Mouse (Mus musculus): ENCODE measurements around the gene Sucla2.
"Not testable (repeated sequence)": the region's sequence is repeated elsewhere in the genome, so short reads cannot be mapped to it uniquely, and the experiment has no call there.

Sucla2 gene

DNA sequence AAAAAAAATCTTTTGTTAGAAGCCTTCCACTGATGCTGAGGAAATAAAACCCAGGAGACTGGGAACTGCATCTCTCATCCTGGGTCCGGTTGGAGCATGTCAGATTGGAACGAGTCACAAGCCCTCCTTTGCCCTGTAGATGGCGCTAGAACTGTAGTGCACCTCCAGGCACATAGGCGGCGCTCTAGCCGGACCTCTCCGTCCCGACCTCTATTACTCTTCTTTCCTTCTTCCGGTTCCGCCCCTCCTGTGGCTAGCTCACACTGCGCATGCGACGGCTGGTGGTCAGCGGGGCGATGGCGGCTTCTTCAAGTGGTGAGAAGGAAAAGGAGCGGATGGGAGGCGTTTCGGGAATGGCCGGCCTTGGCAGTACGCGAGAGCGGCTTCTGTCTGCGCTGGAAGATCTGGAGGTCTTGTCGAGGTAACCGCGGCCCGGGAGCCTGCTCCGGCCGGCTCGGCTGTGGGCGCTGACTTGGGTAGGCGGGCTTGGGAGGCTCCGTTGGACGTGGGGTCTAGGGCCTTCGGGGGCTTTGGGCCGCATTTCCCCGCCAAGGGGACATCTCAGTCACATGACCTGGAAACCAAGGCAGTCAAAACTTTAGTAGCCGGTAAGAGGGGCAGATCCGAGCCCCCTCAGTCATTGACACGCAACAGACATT, 15.2 kb upstream of the Sucla2 start, which contains the start of gene Med4:
TSS of gene Med4 (plus strand) at position 261 of the 659 bp plus-strand sequence.
- DNase-seq (ENCODE audit: low spot score in 2 of 2): peak; percentile 93 to 94

GRCm38 (mm10) chr14:73524136-73524535, 983 bp upstream of the Sucla2 start:
- DNase-seq (ENCODE audit: low spot score in 2 of 2): no peak

- not testable (repeated sequence) for DNase-seq (ENCODE audit: low spot score in 2 of 2)
These were observed 3.5 kb downstream of the Sucla2 start for GRCm38 (mm10) chr14:73528661-73529060.

- DNase-seq (ENCODE audit: low spot score in 2 of 2): no peak
These were observed 8.8 kb downstream of the Sucla2 start for GRCm38 (mm10) chr14:73533755-73534465.

DNA sequence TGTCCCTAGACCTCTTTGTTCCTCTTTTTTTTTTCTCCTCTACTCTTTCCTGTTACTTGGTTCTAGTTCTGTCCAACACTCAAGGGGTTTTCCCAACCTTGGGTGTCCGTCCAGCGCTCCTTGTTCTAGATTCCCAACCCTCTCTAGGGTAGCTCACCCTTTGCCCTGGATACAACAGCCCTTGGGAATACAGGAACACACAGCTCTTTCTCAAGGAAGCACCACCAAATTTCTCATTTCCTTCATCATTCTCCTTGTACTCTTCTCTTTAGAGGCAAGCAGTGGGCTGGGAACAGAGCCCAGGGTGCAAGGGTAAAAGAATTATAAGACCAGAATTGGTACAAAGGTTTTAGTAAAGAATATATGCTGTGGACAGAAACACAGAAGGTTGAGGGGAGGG, 10.5 kb downstream of the Sucla2 start:
- no peak for DNase-seq (ENCODE audit: low spot score in 2 of 2)

DNA sequence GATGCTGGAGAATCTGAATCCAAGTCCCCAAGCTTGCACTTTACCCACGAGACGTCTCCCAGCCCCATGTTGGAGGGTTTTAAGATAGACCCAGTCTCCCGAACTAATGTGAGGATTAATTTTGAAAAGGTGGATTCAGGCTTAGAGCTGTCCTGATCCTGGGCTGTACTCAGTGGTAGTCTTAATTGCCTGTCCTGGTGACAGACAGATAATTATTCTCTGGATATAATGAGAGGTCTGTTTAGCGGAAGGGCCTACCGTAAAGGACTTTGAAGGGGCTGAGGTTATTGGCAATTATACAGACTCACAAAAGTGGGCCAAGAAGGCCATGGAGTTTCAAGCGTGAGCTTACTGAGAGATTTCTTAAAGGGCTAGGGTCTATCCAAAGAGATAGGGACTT, 18.7 kb downstream of the Sucla2 start:
- DNase-seq (ENCODE audit: low spot score in 2 of 2): no peak

GRCm38 (mm10) chr14:73547034-73547433, 21.9 kb downstream of the Sucla2 start:
- no peak for DNase-seq (ENCODE audit: low spot score in 2 of 2)

DNA sequence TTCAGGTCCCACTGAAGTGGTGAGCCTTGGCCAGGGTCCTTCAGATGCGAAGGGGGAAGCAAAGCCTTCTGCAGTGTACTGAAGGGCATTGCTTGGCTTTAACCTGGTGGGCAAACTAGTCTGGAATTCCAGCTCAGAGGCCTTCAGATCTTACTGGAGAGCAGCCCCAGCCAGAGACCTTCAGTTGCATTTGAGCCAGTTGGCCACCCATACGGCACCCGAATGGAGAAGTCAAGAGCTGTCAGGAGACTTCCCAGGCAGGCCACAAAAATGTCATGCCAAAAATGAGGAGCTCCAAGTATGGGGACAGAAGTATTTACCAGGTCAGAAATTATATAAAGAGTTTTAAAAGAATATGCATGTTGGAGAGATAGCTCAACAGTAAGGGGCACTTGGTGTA, 22.9 kb downstream of the Sucla2 start, which contains the start of gene Nudt15:
TSS of gene Nudt15 (minus strand) at position 192 of the 400 bp plus-strand sequence.
- no peak for DNase-seq (ENCODE audit: low spot score in 2 of 2)

DNA sequence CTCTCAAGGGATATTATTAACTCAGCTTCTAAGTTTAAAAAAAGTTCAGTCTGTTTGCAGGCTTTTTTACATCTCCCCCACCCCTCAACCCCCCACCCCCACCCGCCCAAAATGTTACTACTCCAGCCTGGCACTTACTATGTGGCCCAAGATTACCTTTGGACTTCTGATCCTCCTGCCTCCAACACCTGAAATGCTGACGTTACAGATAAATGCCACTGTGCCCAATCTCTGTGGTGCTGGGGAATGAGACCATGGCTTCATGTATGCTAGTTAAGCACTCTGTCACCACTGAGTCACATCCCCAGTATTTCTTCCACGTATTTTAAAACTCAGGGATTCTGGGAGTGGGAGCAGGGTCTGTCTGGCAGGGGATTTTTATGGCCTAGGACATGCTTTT, 25.2 kb downstream of the Sucla2 start:
- no peak for DNase-seq (ENCODE audit: low spot score in 2 of 2)

DNA sequence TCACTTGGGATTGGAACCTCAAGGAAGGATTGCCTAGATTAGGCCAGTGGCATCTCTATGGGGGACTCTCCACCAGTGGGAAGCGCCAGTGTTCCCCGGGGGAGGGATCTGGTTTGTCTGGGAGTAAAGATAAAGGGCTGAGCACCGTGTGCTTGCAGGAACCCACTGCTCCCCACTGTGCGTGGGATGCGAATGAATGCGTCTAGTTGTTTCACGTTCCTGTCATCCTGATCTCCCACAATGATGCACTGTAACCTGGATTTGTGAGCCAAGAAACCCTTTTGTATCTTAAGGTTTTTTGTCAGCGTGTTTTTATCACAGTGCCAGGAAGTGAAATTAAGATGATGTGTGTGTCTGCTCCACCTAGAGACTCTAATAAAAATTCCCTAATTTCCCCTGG, 25.6 kb downstream of the Sucla2 start:
- DNase-seq (ENCODE audit: low spot score in 2 of 2): no peak

DNA sequence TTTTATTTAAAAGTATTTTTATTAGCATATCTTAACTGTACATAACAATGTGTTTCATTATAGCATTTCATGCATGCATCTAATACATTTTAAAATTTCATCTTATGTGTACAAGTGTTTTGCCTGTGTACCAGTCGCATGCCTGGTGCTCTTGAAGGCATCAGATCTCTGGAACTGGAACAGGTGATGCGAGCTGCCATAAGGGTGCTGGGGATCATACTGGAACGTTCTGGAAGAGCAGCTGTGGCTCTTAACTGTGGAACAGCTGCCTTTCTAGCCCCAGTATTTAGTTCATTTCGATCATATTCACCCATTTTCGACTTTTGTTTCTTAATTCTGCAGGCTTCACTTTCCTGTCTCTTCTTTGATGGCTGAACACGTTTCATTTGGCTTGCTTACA, 26.0 kb downstream of the Sucla2 start:
- no peak for DNase-seq (ENCODE audit: low spot score in 2 of 2)

DNA sequence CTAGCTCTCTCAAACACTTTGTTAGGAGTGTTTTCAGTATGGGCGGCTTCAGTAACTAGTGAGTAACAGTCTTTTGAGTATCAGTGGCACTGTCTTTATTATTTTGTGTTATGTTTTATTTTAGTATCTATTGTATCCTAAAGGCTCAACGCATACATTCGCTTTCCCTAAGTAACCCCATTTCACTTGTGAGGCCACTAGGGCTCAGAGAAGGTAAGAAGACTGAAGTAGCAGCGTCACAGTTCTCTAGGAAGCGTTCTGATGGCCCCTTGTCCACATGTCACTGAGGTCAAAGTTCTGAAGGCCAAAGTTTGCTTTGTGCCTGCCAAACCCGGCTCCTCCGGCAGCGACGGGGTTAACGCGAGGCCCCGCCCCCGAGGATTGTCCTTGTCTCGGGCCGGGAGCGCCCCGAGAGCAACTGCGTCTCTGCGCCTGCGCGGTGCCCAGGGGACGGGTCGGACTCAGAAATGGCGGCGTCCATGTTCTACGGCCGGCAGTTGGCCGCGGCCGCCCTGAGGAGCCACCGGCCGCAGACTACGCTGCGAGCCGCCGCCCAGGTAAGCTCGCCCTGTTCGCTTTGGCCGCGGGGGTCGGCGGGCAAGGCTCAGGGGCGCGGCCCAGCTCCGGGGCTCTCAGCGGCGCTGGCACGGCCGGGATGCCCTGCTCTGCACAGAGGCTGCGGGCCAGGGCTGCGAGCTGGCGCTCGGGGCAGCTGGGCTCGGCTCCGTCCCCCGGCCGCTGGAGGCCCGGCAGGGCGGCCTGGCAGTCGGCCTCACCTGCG, 27.4 kb downstream of the Sucla2 start:
- peak; percentile 91 to 95 for DNase-seq (ENCODE audit: low spot score in 2 of 2)

GRCm38 (mm10) chr14:73553122-73553696, 28.1 kb downstream of the Sucla2 start:
- DNase-seq (ENCODE audit: low spot score in 2 of 2): no peak

- not testable (repeated sequence) for DNase-seq (ENCODE audit: low spot score in 2 of 2)
These were observed 44.7 kb downstream of the Sucla2 start for GRCm38 (mm10) chr14:73569831-73570230.

DNA sequence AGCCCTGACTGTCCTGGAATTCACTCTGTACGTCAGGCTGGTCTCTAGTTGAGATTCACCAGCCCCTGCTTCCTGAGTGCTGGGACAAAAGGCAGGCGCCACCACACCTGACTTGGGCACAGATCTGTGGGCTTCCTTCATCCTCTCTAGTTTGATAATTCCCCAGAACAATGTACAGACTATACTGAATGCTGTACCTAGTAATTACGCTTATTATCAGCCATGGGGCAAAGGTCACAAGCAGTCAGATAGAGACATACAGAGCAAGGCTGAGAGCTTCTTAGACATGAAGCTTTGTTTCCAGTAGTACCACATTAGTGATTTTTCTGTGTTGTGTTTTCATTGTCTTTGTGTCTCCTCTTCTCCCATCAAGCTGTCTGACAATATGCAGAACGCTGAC, 46.0 kb downstream of the Sucla2 start:
- DNase-seq (ENCODE audit: low spot score in 2 of 2): no peak

DNA sequence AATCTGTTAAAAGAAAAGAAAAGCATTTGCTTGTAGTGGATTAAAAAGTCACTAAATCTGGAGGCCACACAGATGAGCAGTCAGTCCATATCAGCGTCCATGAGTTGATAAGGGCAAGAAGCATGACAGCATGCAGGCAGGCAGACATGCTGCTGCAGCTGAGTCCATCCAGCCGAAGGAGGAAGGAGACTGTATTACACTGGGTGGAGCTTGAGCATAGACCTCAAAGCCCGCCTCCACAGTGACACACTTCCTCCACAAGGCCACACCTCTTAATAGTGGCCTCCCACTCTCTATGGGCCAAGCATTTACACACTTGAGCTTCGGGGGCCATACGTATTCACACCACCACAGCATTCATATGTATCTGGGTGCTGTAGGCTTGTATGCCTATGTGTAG, 48.9 kb downstream of the Sucla2 start:
- no peak for DNase-seq (ENCODE audit: low spot score in 2 of 2)

DNA sequence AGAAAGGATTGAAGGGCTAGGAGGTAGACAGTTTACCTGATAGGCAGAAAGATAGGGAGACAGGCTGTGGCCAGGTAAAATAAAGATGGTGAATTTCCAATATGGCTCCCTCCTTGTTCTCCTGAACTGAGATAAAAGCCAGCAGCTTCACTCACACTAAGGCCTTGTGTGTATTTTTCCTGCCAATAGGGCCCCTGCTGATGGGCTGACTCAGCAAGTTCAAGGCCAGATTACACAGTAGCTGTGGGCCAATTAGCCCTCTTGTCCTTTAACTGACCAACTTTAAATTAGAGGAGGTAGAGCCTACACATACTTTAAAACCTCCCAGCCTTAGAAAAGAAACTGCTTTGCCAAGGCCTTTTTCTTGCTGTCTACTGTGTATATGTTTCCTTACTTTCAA, 51.2 kb downstream of the Sucla2 start:
- DNase-seq (ENCODE audit: low spot score in 2 of 2): no peak

GRCm38 (mm10) chr14:73588080-73588479, 63.0 kb downstream of the Sucla2 start:
- no peak for DNase-seq (ENCODE audit: low spot score in 2 of 2)

DNA sequence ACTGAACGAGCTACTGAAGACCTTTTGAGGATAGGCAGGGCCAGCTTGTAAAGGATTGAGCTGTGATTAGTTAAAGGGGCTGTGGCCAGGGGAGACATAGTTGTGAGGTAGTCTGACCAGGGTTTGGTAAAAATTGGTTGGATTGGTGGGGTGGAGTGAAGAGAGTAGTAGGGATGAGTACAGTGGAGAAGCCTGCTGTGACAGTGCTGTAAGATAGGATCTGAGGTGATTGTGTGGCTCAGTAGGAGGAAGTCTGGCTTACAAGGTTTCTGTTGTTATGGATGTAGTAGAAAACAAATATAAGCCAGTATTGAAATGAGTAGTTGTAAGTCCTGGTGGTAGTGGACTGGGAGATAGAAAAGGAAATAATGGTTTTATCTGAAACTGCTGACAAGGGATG, 67.0 kb downstream of the Sucla2 start:
- no peak for DNase-seq (ENCODE audit: low spot score in 2 of 2)

DNA sequence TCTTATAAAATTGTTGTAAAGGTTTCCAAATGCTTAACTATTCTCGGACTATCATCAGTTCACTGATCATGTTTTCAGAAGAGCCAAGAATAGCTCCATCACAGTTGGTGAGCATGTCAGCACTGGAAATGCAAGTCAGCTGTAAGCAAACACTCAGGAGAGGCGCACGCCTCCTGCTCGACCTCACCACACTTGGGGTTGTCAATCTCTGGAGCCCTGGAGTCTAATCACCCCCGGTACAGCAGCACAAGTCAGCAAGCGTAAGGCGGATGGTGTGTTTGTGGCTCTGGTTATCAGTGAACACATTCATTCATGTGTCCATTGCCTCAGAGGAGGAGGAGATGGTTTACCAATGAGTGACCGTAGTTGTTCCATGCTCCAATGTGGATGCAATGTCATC, 74.6 kb downstream of the Sucla2 start:
- no peak for DNase-seq (ENCODE audit: low spot score in 2 of 2)

DNA sequence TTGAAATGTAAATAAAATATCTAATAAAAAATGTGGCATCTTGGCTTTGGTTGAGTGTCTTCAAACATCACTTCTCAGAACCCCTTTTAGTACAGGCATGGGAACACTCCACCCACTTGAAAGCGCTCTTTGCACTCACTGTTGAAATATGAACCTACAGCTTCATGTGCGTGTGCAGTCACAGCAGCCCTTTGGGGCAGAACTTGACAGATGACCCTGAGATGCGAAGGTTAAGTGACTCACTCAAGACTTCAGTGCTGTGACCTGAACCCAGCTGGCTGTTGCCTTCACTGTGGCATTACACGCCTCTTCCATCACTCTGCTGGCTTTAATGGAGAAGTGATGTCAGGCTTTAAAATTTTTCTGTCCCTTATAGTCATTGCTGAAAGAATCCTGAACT, 82.6 kb downstream of the Sucla2 start:
- no peak for DNase-seq (ENCODE audit: low spot score in 2 of 2)
